Mouse (Mus musculus): ENCODE results near the gene Cbr3. TPM values are rescaled to one million over a fixed set of nuclear protein-coding genes. Genes with fewer than 3 reads are reported as not detected.
"Not testable (repeated sequence)": the region's sequence is repeated elsewhere in the genome, so short reads cannot be mapped to it uniquely, and the experiment has no call there.

Cbr3 gene
- polyA plus RNA-seq (2014; fragmentation: Nextera tagmentation; extraction: Ambion mirVana), result 11.7 and 15.9 TPM in 2 replicates

DNA sequence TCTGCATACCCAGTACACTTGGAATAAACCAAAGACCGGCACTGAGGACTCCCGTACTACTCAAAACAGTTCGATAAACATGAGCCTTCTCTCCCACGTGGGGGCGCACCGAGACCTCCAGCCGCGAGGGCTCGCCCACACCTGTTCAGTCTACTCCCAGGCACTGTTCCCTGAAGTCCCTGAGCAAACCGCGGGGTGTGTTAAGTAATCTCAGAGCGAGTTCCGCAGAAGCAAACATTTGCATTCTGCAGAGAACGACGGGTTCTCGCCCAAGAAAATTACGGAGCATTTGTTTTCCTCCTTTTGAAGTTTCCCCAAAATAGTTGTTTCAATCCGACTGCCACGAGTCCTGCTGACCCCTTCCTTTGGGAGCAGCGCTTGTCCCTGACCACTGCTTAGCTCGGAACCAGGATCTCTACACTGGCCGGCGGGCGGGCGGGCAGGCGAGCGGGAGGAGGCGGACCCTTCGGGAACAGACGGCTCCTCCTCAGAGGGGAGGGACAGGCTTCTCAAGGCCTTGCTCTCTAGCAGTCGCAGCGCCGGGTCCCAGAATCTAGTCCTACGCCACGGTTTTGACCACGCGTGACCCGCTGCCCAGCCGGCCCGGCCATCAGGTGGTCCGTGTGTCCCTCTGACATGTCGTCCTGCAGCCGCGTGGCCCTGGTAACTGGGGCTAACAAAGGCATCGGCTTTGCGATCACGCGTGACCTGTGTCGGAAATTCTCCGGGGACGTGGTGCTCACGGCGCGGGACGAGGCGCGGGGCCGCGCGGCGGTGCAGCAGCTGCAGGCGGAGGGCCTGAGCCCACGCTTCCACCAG, at the start of gene Cbr3:
Gene Cbr3, plus strand, starts transcription at position 527 of the 819 bp plus-strand sequence.
- Histone ChIP-seq H3K9ac (ENCODE audit: low read depth, low read length) (peak within 1 kb of the TSS; percentile 57), H3K4me3 (ENCODE audit: low read depth, low read length) (peak within 1 kb of the TSS; percentile 49), H3K4me2 (ENCODE audit: low read depth, low read length) (peak within 1 kb of the TSS; percentile 77), H3K4me1 (ENCODE audit: control insufficient read depth, insufficient read depth, low read length) (peaks cover 11% of the 10 kb centered on the region), H3K36me3 (ENCODE audit: control insufficient read depth, insufficient read depth, low read length) (no peaks in the 10 kb centered on the region), H3K27ac (replicated peaks; ENCODE audit: low read depth, low read length) (no peak within 1 kb of the TSS), H3K9me3 (ENCODE audit: control insufficient read depth, low read length) (no peaks in the 10 kb centered on the region), H3K27me3 (replicated peaks; ENCODE audit: control insufficient read depth, insufficient read depth, low read length) (peaks cover 39% of the 10 kb centered on the region)
- DNase-seq (ENCODE audit: low spot score) (peak; percentile 90), ATAC-seq (ENCODE audit: low read depth) (peak; percentile 86)
- WGBS, result under 1% methylated on average over 37 of the region's 63 CpGs

DNA sequence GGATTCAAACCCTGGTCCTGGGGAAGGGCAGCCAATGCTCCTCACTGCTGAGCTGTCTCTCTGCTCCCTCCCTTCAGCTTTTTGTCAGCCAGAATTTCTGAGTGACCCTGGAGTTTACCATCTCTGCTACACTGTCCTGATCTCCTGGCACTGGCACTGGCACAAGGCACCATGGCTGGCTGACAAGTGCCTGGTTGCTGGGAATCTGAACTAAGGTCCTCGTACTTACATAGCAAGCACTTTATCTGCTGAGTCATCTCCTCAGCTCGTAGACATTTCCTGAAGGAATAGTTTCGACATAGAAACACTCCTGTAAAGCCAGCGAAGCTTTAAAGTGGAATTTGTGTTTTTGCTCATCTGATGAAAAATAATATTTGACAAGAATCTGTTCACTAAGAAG, 39.0 kb upstream of the Cbr3 start:
- no peak overlapping the region for H3K4me2 ChIP-seq (ENCODE audit: low read depth, low read length)

DNA sequence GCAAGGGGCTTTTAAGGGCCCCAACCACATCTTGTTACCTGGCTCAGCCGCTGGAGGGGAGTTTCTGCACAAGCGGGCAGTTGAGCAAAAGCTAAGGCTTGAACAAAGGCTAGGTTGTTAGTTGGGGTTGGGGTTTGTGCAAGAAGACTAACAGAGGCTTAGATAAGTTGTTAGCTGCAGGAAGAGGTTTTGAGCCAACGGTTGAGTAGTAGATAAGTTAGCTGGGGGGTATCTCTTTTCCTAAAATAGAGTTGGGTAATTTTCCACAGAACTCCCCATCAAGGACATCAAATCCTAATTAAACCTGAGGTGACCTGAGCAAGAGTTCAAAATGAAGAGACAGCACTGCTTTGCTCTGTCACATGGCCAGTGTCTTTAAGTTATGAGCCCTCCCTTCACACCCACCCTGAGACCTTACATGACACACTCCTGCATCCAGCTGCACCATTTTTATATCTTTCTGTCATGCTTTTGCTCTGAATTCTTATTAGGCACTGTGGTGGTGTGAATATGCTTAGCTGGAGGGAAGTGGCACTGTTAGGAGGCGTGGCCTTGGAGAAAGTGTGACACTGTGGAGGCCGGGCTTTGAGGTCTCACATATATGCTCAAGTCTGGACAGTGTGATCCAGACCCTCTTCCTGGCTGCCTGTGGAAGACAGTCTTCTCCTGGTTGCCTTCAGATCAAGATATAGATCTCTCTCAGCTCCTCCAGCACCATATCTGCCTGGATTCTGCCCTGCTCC, 34.4 kb upstream of the Cbr3 start:
- no peak for ATAC-seq (ENCODE audit: low read depth)

More for the DNA sequence above, 39.0 kb upstream of the Cbr3 start:
- Histone ChIP-seq H3K4me1 (ENCODE audit: control insufficient read depth, insufficient read depth, low read length) (no peaks in the 10 kb centered on the region), H3K36me3 (ENCODE audit: control insufficient read depth, insufficient read depth, low read length) (no peaks in the 10 kb centered on the region), H3K4me3 (ENCODE audit: low read depth, low read length) (no peak overlapping the region), H3K9ac (ENCODE audit: low read depth, low read length) (no peak overlapping the region), H3K9me3 (ENCODE audit: control insufficient read depth, low read length) (no peaks in the 10 kb centered on the region), H3K27ac (replicated peaks; ENCODE audit: low read depth, low read length) (no peak overlapping the region), H3K27me3 (replicated peaks; ENCODE audit: control insufficient read depth, insufficient read depth, low read length) (no peaks in the 10 kb centered on the region)
- 59% methylated on average over 4 of the region's 4 CpGs for WGBS
- ATAC-seq (ENCODE audit: low read depth), result no peak
- DNase-seq (ENCODE audit: low spot score), result no peak

DNA sequence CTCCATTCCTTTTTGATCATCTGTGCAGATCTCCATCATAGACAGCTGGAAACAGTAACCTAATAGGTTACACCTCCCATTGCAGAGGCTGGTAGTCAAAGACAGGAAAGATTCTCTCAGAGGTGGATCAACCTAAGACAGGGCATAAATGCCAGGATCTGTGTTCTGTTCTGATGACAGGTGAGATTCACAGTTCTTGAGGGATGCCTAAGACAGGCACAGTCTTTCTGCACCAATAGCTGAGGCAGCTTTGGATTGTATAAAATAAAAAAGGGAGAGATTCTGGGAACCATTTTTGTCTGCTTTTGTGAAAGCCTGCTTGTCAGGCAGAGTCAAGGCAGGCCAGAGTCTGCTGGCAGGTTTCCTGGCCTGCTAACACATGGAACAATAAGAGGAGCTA, 15.0 kb upstream of the Cbr3 start:
- Histone ChIP-seq H3K4me1 (ENCODE audit: control insufficient read depth, insufficient read depth, low read length) (no peaks in the 10 kb centered on the region), H3K27ac (replicated peaks; ENCODE audit: low read depth, low read length) (no peak overlapping the region), H3K4me3 (ENCODE audit: low read depth, low read length) (no peak overlapping the region), H3K4me2 (ENCODE audit: low read depth, low read length) (no peak overlapping the region), H3K9me3 (ENCODE audit: control insufficient read depth, low read length) (peaks cover 23% of the 10 kb centered on the region), H3K9ac (ENCODE audit: low read depth, low read length) (no peak overlapping the region), H3K36me3 (ENCODE audit: control insufficient read depth, insufficient read depth, low read length) (no peaks in the 10 kb centered on the region), H3K27me3 (replicated peaks; ENCODE audit: control insufficient read depth, insufficient read depth, low read length) (no peaks in the 10 kb centered on the region)
- ATAC-seq (ENCODE audit: low read depth) (no peak), DNase-seq (ENCODE audit: low spot score) (no peak)

More for the DNA sequence above, 34.4 kb upstream of the Cbr3 start:
- no peak overlapping the region for H3K4me2 ChIP-seq (ENCODE audit: low read depth, low read length)
- H3K9ac ChIP-seq (ENCODE audit: low read depth, low read length), result no peak overlapping the region
- H3K4me1 ChIP-seq (ENCODE audit: control insufficient read depth, insufficient read depth, low read length), result no peaks in the 10 kb centered on the region
- H3K9me3 ChIP-seq (ENCODE audit: control insufficient read depth, low read length), result no peaks in the 10 kb centered on the region
- H3K36me3 ChIP-seq (ENCODE audit: control insufficient read depth, insufficient read depth, low read length), result no peaks in the 10 kb centered on the region
- no peak overlapping the region for H3K27ac ChIP-seq (replicated peaks; ENCODE audit: low read depth, low read length)
- H3K4me3 ChIP-seq (ENCODE audit: low read depth, low read length), result no peak overlapping the region
- 78% methylated on average over 5 of the region's 5 CpGs for WGBS
- H3K27me3 ChIP-seq (replicated peaks; ENCODE audit: control insufficient read depth, insufficient read depth, low read length), result no peaks in the 10 kb centered on the region
- DNase-seq (ENCODE audit: low spot score), result no peak

DNA sequence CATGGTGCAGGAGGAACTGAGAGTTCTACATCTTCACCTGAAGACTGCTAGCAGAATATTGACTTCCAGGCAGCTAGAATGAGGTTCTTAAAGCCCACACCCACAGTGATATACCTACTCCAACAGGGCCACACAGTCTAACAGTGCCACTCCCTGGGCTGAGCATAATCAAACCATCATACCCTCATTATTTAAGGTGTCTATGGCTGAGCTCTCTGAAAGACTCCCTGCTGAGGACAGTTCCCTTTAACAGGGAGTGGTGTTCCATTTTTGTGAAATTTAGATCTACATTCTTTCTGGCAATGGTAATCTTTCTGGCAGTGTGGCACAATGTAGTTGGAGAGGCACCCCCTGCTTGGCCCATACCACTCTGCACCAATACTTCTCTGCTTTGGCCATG, 13.5 kb upstream of the Cbr3 start:
- H3K4me2 ChIP-seq (ENCODE audit: low read depth, low read length), result no peak overlapping the region
- no peak for DNase-seq (ENCODE audit: low spot score)
- H3K27me3 ChIP-seq (replicated peaks; ENCODE audit: control insufficient read depth, insufficient read depth, low read length), result no peaks in the 10 kb centered on the region
- H3K9me3 ChIP-seq (ENCODE audit: control insufficient read depth, low read length), result peaks cover 20% of the 10 kb centered on the region
- no peak for ATAC-seq (ENCODE audit: low read depth)
- no peak overlapping the region for H3K4me3 ChIP-seq (ENCODE audit: low read depth, low read length)
- no peaks in the 10 kb centered on the region for H3K4me1 ChIP-seq (ENCODE audit: control insufficient read depth, insufficient read depth, low read length)
- H3K27ac ChIP-seq (replicated peaks; ENCODE audit: low read depth, low read length), result no peak overlapping the region
- H3K36me3 ChIP-seq (ENCODE audit: control insufficient read depth, insufficient read depth, low read length), result no peaks in the 10 kb centered on the region
- no peak overlapping the region for H3K9ac ChIP-seq (ENCODE audit: low read depth, low read length)

DNA sequence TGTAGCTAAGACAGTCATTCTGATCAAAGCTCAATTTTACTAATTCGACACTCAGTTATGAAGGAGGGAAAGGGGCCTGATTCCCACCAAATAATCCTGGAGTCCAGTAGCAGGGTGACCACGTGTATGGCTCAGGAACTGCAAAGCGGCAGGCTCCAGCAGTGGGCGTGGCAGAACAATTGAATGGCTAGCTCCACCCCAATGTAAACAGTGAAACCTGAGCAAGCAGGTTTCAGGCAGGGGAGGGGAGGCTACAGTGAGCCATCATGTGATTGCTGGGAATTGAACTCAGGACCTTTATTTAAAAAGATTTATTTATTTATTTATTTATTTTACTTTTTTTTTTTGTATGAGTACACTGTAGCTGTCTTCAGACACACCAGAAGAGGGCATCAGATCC, 12.5 kb upstream of the Cbr3 start:
- H3K27me3 ChIP-seq (replicated peaks; ENCODE audit: control insufficient read depth, insufficient read depth, low read length); H3K4me3 ChIP-seq (ENCODE audit: low read depth, low read length); DNase-seq (ENCODE audit: low spot score); H3K4me2 ChIP-seq (ENCODE audit: low read depth, low read length); H3K4me1 ChIP-seq (ENCODE audit: control insufficient read depth, insufficient read depth, low read length); H3K36me3 ChIP-seq (ENCODE audit: control insufficient read depth, insufficient read depth, low read length); H3K27ac ChIP-seq (replicated peaks; ENCODE audit: low read depth, low read length); ATAC-seq (ENCODE audit: low read depth); H3K9ac ChIP-seq (ENCODE audit: low read depth, low read length): not testable (repeated sequence)
- H3K9me3 ChIP-seq (ENCODE audit: control insufficient read depth, low read length), result peaks cover 20% of the 10 kb centered on the region
- WGBS, result 38% methylated on average over 4 of the region's 4 CpGs

DNA sequence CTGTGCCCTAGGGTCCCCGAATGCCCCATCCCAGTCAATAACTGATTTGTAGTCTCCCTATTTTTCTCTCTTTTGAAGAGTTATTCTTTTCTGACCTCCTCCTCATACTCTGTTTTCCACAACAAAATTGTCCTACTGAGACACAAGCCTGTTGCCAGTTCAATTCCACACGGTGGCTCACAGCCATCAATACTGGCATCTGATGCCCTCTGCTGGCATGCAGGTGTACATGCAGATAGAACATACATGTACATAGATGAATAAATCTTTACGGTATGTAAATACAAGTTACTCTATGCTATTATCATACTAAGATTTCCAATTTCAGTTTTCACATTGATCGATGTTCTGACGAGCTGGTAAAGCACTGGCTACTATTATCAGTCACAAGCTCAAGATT, 12.0 kb upstream of the Cbr3 start:
- Histone ChIP-seq H3K4me2 (ENCODE audit: low read depth, low read length) (no peak overlapping the region), H3K9me3 (ENCODE audit: control insufficient read depth, low read length) (peaks cover 20% of the 10 kb centered on the region), H3K4me3 (ENCODE audit: low read depth, low read length) (no peak overlapping the region), H3K27ac (replicated peaks; ENCODE audit: low read depth, low read length) (no peak overlapping the region), H3K4me1 (ENCODE audit: control insufficient read depth, insufficient read depth, low read length) (no peaks in the 10 kb centered on the region), H3K9ac (ENCODE audit: low read depth, low read length) (no peak overlapping the region), H3K27me3 (replicated peaks; ENCODE audit: control insufficient read depth, insufficient read depth, low read length) (no peaks in the 10 kb centered on the region), H3K36me3 (ENCODE audit: control insufficient read depth, insufficient read depth, low read length) (no peaks in the 10 kb centered on the region)
- DNase-seq (ENCODE audit: low spot score), result no peak
- WGBS, result 90% methylated on average over 5 of the region's 5 CpGs
- ATAC-seq (ENCODE audit: low read depth), result no peak

DNA sequence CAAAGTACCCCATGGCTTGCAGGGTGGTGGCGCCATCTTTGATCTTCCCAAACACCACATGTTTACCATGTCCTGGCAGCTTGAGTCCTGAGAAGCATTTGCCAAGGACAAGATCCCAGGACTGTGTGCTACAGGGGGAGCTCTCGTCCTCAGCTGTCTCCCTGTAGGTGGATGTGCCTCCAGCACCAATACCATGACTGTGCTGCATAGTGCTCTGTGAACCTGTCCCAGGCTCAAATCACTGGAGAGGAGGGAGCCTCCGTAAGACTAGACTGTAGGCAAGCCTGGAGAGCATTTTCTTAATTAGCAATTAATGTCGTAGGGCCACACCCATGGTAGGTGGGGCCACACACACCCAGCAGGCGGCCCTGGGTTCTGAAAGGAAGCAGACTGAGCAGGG, 6.6 kb upstream of the Cbr3 start:
- Histone ChIP-seq H3K36me3 (ENCODE audit: control insufficient read depth, insufficient read depth, low read length) (no peaks in the 10 kb centered on the region), H3K4me3 (ENCODE audit: low read depth, low read length) (no peak overlapping the region), H3K9ac (ENCODE audit: low read depth, low read length) (no peak overlapping the region), H3K27ac (replicated peaks; ENCODE audit: low read depth, low read length) (no peak overlapping the region), H3K4me2 (ENCODE audit: low read depth, low read length) (no peak overlapping the region), H3K4me1 (ENCODE audit: control insufficient read depth, insufficient read depth, low read length) (no peaks in the 10 kb centered on the region), H3K27me3 (replicated peaks; ENCODE audit: control insufficient read depth, insufficient read depth, low read length) (peaks cover 2% of the 10 kb centered on the region), H3K9me3 (ENCODE audit: control insufficient read depth, low read length) (no peaks in the 10 kb centered on the region)
- ATAC-seq (ENCODE audit: low read depth) (no peak), DNase-seq (ENCODE audit: low spot score) (no peak)
- 80% methylated on average over 5 of the region's 5 CpGs for WGBS
